Mouse (Mus musculus) left cerebral cortex, postnatal 10 days (tissue): Measurements from ENCODE around the gene Calcrl. TPM values are rescaled to one million over a fixed set of nuclear protein-coding genes. Genes with fewer than 3 reads are reported as not detected.
A peak's percentile ranks its signal among the peaks of the same experiment; 100 is the strongest.
"Not testable (repeated sequence)": the region's sequence is repeated elsewhere in the genome, so short reads cannot be mapped to it uniquely, and the experiment has no call there.

Source experiments
- DNase-seq, 2 experiments: peaks; one replicate each; pipeline ENCODE4 v3.0.0; 2021 to 2022; ENCODE audit warnings: low spot score in 2 of 2, mixed read lengths in 1 of 2; ENCODE audit errors: extremely low spot score in 1 of 2
- intact Hi-C: fragments of 180-260 bp; cut with DNase I; formaldehyde crosslinking; loops from one replicate; pipeline ENCODE4 v1.15.1; 2025
- total RNA-seq, 2 experiments: library from RNA; stranded (reverse); gene quantifications; 2 replicates each; pipeline ENCODE4 v1.2.3; 2021

Gene Calcrl
- total RNA-seq, 2 experiments from 2014 or later, result 7.7 to 10.4 TPM

DNA sequence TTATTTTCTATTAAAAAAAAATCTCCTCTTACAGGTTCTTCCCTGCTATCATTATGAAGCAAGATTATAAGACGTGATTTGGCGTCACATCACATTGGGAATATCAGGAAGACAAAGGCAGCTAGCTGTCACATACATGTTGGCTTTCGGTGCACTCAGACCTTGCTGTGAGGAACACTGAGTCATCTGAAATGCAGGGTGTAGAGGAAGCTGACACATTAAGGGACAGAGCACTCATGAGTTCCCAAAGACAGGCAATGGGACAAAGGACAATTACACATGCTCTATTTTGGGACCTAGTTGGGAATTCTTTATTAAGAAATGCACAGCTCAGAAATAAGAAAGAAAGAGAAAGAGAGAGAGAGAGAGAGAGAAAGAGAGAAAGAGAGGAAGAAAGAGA lies 20.4 kb downstream of the Calcrl start:
- intact Hi-C loops, result no loop called here
- DNase-seq, result no peak

DNA sequence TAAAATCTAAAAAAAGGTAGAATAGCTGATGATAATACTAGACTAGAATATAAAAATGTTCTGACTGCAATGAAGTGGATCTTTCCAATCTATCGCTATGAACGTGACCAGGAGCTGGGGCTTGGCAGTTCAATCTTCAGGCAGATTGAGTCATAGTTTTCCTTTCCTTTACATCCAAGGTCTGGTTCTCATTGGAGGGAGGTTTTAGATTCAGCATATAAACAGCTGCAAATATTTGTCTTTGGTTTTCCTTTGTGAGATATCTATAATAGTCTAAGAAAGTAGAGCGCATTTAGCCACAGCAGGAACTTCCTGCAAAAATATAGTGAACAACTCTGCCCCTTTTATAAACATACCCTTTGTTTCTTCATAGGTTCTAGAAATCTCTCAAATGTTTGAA lies 22.5 kb downstream of the Calcrl start:
- no peak for DNase-seq
- intact Hi-C loops, result no loop called here

DNA sequence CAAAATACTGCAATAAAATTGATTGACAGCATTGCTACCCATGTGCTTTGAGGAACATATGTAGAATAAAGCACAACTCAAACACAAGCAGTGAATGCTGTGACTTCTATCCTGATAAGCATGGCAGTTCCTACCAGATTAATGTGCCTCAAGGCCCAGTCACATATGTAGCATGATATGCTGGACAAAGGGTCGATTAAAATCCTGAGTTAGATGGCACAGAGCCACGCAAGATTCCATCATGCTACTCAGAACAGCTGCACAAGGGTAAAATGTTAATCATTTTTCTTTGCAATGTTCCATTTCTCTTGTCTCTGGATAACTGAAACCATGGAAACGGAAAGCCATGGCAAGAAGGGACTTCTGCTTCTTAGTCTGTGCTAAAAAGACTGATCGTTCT lies 28.7 kb downstream of the Calcrl start:
- intact Hi-C loops, result no loop called here
- DNase-seq, result no peak

DNA sequence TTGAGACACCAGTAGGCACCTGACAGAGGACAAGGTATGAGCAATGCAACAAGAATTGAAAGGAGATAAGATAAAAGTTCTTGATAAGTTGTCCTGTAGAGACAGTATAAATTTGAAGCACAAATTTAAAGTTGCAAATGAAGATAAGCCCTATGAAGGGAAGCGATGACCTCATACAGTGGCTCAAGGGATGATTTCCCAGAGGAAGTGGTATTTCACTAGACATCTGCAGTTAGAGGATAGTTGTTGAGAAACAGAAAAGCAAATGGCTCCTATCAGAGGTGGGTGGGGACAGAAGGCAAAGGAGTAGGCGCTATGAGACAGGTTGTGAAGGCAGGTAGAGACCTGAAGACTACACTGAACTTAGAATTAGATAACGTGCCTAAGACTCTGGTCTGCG lies 32.0 kb downstream of the Calcrl start:
- intact Hi-C loops, result no loop called here

DNA sequence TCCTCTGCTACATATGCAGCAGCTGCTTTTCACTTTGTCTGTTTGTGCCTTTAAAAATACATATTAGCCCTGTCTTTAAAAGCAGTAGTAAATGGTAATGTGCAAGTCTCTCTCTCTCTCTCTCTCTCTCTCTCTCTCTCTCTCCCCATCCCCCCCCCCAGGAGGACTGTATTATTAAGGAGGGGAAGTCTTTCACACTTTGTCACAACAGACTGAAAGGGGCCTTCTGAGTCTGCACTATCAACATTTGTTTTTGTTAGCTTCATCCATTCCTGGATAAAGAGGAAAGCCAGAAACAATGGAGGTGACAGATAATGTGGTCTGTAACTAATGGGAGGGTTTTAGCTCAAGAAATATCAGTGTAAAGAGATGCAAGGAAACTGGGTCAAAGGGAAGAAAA lies 36.1 kb downstream of the Calcrl start:
- no peak for DNase-seq
- intact Hi-C loops, result no loop called here

More for the DNA sequence above, 32.0 kb downstream of the Calcrl start:
- no peak for DNase-seq

DNA sequence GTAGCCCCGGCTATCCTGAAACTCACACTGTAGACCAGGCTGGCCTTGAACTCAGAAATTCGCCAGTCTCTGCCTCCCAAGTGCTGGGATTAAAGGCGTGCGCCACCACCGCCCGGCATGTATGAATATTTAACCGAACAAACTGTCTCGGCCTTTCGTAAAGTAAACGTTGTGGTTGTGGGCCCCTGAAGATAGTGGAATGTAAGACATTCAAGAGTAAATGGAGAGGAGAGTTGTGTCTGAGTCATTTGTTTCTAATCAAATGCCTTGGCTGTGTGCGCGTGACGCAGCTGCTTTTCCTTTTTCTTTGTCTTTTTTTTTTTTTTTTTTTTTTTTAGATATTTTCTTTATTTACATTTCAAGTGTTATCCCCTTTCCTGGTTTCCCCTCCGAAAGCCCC lies 36.7 kb downstream of the Calcrl start:
- DNase-seq, intact Hi-C loops: not testable (repeated sequence)

DNA sequence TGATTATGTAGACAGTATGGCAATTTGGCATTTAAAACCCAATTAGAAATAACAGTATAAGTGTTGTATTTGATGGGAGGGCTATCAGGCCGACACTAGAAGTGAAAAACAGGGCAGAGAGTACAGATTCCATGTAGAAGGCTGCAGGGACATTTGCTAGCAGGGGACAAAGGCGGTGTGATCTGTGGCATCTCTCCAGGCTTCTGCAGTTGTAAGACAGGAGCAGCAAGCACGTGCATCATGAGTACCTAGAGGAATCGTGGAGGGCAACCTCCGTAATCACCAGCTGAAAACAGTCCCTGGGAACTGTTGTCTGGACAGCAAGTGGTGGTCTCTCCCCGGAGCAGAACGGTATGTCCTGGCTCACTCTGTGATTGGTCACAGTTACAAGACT lies 37.2 kb downstream of the Calcrl start:
- intact Hi-C loops, result no loop called here
- DNase-seq, result peak in 1 of 2 experiments; percentile 23

DNA sequence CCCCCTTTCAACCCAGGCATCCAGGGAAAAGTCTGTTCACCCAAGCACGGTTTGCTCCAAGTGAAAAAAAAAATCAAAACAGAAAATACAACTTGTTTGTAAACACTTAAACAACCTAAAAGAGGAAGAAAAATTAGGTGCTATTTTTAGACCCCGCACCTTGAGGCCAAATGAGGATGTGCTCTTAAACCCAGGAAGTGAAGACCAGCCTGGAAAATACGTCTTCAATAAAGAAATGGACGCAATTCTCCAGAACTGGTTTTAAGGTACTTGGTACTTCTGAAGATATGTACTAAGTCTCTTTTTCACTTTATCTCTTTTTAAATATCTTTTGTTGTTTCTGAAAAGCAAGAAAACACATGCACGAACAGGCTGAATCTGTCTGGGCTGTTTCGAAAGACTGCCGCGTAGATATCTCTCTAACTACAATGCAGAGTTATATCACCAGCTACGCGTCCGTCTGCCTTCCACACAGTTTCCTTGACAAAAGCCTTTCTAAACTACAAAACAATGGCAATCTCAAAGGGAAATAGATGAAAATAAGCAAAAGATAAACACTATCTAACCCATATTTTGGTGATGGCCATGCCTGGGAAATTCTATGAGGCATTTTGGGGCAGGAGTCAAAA lies 37.7 kb downstream of the Calcrl start:
- intact Hi-C loops, result no loop called here
- DNase-seq, result no peak

DNA sequence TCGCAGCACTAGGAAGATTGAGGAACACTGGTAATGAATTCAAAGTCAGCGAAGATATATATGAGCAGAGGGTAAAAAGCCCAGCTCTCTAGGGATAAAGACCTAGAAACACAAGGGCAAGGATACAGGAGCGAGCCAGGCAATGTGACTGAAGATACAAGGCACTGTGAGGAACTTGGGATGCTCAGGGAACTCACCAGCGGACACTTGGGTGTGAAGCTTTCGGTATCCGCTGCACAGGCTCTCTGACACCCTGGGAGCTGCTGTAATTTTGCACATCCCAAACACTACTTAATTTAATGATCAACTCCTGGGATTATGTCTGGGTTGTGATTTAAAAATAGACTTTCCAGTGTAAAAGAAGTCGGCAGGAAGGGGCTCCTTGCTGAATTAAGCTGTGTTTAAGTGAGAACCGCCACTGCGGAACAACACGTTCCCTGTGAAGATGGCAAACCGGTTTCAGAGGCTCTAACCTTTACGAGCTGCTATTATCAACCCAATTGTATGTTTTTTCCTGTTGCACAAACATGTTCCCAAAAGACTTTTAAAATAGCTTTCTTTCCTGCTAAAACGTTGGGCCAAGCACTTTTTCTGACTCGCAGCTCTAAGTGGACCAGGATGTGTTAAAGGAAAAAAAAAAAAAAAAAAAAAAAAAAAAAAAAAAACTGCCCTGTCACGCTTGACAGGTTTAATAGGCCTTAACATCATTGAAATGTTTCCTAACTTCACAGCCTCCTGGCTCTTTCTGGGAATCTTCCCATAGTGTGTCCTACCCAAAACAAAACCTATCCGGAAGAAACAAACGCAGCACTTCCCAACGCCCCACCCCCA lies 38.4 kb downstream of the Calcrl start:
- no peak for DNase-seq
- intact Hi-C loops, result no loop called here

DNA sequence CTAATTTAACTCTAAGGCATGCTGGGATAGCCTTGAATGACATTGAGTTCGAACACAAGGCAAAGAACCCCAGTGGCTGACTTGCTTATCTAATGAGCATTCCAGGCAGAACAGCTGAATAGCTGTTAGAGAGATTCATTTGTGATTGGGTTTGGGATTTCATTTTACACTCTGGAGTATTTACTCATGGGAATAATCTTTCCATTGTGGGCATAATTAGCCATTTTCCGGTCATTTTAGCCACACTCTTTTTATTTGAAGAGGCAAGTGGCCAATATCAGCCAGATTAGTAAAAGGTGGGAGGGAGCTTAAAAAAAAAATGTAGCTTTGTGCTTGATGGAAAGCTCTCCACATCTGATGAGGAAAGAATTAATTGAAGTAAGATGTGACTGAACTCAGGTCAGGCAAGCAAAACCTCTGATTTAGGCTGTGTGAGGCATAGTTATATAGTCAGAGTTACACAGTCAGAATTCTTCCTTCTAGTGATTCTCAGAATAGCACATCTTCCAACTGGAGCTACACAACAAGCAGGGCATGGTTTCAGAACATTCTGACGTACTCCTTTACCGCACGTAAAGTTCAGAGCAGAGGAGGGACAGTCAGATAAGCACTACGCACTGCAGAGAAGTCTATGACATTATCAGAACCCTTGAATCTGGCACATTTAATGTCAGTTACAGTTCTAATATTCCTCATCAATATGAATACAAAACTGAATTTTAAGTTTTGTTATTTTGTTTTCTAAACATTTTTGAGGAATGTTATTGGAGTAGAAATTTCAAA lies 40.1 kb downstream of the Calcrl start:
- intact Hi-C loops, result no loop called here
- DNase-seq, result no peak

DNA sequence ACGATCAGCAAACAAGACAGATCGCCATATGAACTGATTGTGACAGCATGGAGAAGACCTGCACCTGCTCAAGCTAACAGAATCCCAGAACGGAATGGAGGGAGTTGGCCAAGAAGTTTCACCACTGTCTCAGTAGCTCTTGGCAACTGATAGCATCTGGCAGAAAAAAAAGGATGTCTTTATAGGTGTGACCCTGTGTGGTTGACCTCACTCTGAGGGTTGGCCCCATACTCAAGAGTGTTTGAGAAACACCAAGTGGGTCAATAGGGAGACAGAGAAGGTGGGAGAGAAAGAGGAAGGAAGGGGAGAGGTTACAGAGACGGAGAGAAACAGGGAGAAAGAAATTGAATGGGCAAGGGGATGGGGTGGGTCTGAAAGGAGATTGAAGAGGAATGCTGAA lies 41.4 kb downstream of the Calcrl start:
- DNase-seq, result no peak
- intact Hi-C loops, result no loop called here

DNA sequence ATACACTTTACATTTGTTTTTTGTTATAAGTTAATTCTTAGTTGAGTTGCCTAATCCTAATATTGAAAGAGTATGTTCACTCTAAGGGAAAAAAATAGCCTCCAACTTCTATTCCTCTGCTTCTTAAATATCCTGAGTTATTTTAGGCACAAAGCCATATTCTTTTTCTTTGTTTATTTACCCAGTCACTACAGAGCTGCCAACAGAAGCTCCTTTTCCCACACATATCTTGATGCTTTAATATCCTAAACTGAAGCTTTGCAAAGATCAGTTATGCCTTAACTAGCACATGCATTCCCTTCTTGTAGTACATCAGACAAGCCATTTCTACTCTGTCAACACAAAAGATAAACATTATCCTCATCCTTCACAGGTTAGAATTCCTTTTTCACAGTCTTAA lies 42.7 kb downstream of the Calcrl start:
- no peak for DNase-seq
- intact Hi-C loops, result no loop called here

DNA sequence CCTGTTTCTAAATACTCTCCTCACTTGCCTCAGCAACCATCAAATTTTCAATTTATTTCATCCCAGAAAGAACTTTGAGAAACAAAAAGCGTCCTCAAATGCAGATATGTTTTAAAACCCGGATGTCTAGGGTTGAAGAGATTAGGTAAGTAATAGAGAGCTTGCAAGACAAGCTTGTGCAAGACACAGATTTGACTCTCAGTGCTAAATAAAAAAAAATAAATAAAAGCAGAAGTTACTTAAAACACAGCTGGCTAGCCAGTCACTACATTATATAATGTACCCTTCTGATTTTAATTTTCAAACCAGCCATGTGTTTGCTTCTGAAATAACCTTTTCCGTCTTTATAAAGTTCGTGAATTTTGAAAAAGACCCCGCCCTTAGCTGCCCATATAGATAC lies 43.2 kb downstream of the Calcrl start:
- intact Hi-C loops, result no loop called here
- no peak for DNase-seq

DNA sequence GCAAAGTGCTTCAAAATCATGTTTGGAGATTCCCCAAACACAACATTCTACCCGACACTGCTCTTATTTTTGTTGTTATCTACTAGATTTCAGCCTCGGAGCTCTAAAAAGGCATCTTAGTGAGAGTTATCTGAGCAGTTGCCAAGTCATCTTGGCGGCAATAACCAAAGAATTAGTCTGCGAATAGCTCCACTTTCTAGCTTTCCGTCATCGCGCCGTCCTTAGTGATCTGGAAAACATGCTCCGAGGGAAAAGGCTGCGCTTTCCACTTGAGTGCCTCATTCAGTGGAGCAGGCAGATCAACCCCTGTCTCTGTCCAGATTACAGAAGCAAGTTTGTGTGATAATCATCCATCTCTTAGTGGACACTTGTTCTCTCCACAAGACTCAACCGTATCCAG lies 44.4 kb downstream of the Calcrl start:
- intact Hi-C loops, result no loop called here
- DNase-seq, result peak in 1 of 2 experiments; percentile 24

DNA sequence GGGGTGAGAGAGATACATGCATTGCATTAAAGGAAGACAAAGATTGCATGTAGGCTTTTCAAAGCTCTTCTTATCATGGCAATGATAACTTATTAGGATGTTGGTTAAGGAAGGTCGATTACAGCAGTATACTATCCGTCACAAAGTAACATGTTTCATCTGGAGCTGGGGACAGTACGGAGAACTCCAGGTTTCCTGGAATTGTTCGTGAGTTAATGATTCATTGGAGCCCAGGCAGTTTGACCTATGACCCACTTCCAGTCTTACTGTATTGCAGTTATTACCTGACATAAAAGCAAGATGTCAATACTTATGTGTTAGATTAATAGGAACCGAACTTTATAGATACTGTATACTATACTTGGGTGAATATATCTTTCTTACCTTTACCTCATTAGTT lies 46.5 kb downstream of the Calcrl start:
- no peak for DNase-seq
- intact Hi-C loops, result no loop called here

DNA sequence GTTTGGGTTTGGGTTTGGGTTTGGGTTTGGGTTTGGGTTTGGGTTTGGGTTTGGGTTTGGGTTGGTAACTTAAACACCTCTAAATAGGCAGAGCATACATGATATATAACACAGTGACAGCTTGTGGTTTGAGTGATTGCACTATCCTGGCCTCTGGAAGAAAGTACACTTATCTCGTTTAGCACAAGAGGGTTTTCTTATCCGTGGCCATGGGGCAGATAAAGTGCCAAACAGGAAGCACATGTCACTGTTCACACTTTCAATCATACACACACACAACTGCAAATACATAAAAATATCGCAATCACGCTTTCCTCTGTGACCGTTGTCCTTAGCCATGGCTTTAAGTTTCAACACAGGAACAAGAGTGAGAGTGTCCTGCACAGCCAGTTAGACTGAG lies 56.0 kb downstream of the Calcrl start:
- no peak for DNase-seq
- intact Hi-C loops, result no loop called here

DNA sequence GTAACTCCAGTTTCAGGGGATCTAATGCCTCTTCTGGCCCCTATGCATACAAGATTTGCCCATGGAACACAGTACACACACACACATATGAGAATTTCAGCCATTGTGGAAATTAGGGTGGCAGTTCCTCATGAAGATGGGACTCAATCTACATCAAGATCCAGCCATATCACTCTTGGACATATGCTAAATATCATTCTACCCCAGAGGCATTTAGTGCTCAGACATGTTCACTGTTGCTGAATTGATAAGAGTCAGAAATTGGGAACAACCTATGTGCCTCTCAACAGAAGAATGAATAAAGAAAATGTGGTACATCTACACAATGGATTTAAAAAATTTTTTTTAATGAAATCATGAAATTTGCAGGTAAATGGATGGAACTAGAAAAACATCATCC lies 58.5 kb downstream of the Calcrl start:
- intact Hi-C loops, result no loop called here
- no peak for DNase-seq

DNA sequence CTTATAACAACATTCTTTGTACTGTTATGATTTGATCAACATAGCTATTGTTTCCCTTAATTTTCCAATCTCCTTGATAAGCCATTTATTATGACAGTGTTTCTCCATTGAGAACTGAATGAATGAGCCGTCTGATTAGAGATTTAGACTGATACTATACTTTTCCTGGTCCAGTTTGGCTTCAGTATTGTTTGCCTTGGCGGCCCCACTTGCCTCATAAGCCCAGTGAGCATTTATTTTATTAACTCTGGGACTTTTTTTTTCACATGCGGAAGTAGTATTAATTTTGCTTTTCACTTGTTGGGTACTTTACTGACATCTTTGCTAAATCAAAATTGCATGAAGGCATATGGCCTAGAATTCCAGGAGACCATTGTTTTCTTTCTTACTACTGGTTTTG lies 59.9 kb downstream of the Calcrl start:
- no peak for DNase-seq
- intact Hi-C loops, result no loop called here

DNA sequence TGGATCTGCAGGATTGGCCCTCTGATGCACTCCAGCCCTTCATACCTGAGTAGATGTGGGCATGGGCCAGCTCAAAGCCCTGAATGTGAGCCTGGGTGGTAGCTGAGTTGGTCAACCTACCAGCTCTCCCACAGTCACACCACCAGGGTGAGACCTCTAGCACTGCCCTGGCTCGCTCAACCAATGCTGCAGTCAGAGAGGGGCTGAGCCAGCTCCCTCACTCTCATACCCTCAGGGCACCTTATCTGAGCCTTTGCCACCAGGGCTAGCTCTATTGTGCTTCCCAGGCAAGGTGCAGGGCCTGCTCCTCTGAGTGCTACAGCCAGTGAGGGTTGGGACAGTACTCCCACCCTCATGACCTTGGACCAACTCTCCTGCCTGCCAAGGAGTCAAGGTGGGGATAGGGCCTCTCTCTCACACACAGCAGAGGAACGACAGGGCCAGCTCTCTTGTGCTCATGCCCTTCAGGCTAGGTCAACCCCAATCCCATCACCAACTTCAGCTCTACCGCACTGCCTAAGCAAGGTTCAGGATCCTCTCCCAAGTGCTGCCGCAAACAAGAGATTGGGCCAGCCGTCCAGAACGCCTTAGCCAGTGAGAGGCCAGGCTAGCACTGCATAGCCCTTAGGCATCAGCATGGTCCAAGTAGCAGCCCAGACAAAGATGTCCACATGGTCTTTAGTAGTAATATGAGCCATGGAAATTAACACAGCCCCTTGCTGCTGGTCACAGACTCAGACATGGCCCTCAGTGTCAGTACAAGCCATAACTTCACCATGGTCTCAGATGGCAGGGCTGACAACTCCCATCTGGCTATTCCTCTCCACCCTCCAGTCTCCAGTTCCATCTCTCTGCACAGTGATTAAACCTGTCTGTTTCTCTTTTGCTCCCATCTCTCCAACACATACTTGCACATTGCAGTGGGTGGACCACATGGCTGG lies 62.2 kb downstream of the Calcrl start:
- no peak for DNase-seq
- intact Hi-C loops, result no loop called here
